Mouse (Mus musculus): ENCODE measurements around the gene Rdh5.

GRCm38 (mm10) chr10:128878811-128879210 is 43.9 kb downstream of the Rdh5 start:
- TF ChIP-seq POLR2A (IDR thresholded peaks at IDR 0.05; ENCODE audit: low read depth, low read length) (no peak), CTCF (IDR thresholded peaks at IDR 0.05; ENCODE audit: extremely low read depth, insufficient read depth, insufficient read length, insufficient replicate concordance) (no peak)

Measured in spleen, adult 2 months (tissue).